Mouse (Mus musculus): ENCODE measurements around the gene Tmem53.

Gene Tmem53

GRCm38 (mm10) chr4:117251801-117252316 lies at the start of gene Tmem53, which contains the start of gene Armh1:
Tmem53 (plus strand) TSS chr4:117251951.
Armh1 (minus strand) TSS chr4:117252125.
- DNase-seq, result peak; percentile 96

GRCm38 (mm10) chr4:117202046-117202991 lies 49.4 kb upstream of the Tmem53 start:
- peak; percentile 78 for DNase-seq

- no peak for DNase-seq
Measured at GRCm38 (mm10) chr4:117202992-117203354, 48.8 kb upstream of the Tmem53 start.

- DNase-seq, result no peak
Measured at GRCm38 (mm10) chr4:117209592-117209991, 42.2 kb upstream of the Tmem53 start.

GRCm38 (mm10) chr4:117210147-117211074 lies 41.3 kb upstream of the Tmem53 start:
- peak; percentile 93 for DNase-seq

GRCm38 (mm10) chr4:117214250-117214649 lies 37.5 kb upstream of the Tmem53 start:
- DNase-seq, result no peak

GRCm38 (mm10) chr4:117217029-117217428 lies 34.7 kb upstream of the Tmem53 start:
- peak; percentile 22 for DNase-seq

GRCm38 (mm10) chr4:117218517-117219219 lies 33.1 kb upstream of the Tmem53 start:
- DNase-seq, result peak; percentile 71

GRCm38 (mm10) chr4:117220741-117221515 lies 30.8 kb upstream of the Tmem53 start:
- no peak for DNase-seq

GRCm38 (mm10) chr4:117221836-117222235 lies 29.9 kb upstream of the Tmem53 start:
- DNase-seq, result no peak

- no peak for DNase-seq
Measured at GRCm38 (mm10) chr4:117223001-117223400, 28.8 kb upstream of the Tmem53 start.

- no peak for DNase-seq
Measured at GRCm38 (mm10) chr4:117224122-117224521, 27.6 kb upstream of the Tmem53 start.

- no peak for DNase-seq
Measured at GRCm38 (mm10) chr4:117225250-117225649, 26.5 kb upstream of the Tmem53 start.

GRCm38 (mm10) chr4:117229590-117229989 lies 22.2 kb upstream of the Tmem53 start:
- DNase-seq, result no peak

GRCm38 (mm10) chr4:117230331-117230730 lies 21.4 kb upstream of the Tmem53 start:
- no peak for DNase-seq

- no peak for DNase-seq
Measured at GRCm38 (mm10) chr4:117231208-117231607, 20.5 kb upstream of the Tmem53 start.

GRCm38 (mm10) chr4:117234166-117234741 lies 17.5 kb upstream of the Tmem53 start:
- DNase-seq, result no peak

GRCm38 (mm10) chr4:117235822-117236221 lies 15.9 kb upstream of the Tmem53 start:
- DNase-seq, result peak; percentile 35

- no peak for DNase-seq
Measured at GRCm38 (mm10) chr4:117239153-117239552, 12.6 kb upstream of the Tmem53 start.

- DNase-seq, result no peak
Measured at GRCm38 (mm10) chr4:117240867-117241266, 10.9 kb upstream of the Tmem53 start.

GRCm38 (mm10) chr4:117250982-117251381 lies 769 bp upstream of the Tmem53 start:
- DNase-seq, result no peak
